Mouse (Mus musculus) CH12.LX (cell line): ENCODE results near the gene Retn.

Experiments
- CTCF ChIP-seq, 2 experiments: IDR thresholded peaks in 1 of 2; conservative IDR thresholded peaks in 1 of 2; 2 replicates each; pipeline ENCODE4 v1.5.1; 2011 to 2012; ENCODE audit warnings: low read depth in 2 of 2, low read length in 2 of 2, improper control_type of control experiment in 1 of 2, inconsistent platforms in 1 of 2, mild to moderate bottlenecking in 1 of 2, moderate library complexity in 1 of 2
- MAFK ChIP-seq: IDR thresholded peaks from 2 replicates; pipeline ENCODE4 v1.6.1; 2011; ENCODE audit warnings: low read length, improper control_type of control experiment; ENCODE audit not compliant: insufficient replicate concordance
- POLR2A ChIP-seq: IDR thresholded peaks from 2 replicates; pipeline ENCODE4 v1.6.1; 2011; ENCODE audit warnings: low read depth, mild to moderate bottlenecking, improper control_type of control experiment, low read length
- POLR2AphosphoS2 ChIP-seq: IDR thresholded peaks from 2 replicates; pipeline ENCODE4 v1.6.1; 2011; ENCODE audit warnings: low read depth, low read length, improper control_type of control experiment

DNA sequence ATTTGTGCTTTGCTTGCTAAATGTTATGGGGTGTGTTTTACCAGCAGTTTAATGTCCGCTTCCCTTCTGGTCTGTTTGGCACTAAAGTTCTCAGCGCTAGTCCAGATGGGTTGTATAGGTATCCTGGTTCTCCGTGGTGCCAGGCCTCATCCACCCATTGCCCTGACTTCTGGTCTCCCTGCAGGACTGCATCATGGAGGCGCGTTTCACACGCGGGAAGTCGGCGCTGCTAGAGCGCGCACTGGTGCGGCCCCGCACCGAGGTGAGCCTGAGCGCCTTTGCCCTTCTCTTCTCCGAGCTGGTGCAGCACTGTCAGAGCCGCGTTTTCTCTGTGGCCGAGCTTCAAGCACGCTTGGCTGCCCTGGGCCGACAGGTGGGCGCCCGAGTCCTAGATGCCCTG is 23.3 kb downstream of the Retn start:
- TF ChIP-seq POLR2A (no peak), POLR2AphosphoS2 (no peak), CTCF (conservative IDR thresholded peaks at IDR 0.05 in 1 of 2, IDR thresholded peaks at IDR 0.05 in 1 of 2; ENCODE audit: low read depth in 2 of 2, low read length in 2 of 2) (no peak), MAFK (no peak)
